Mouse (Mus musculus): ENCODE measurements at regions not wholly inside any gene's neighbourhood (a gene's known extent, or its start where the extent isn't known, plus 50 kb on each side); places are given as distances from the start of the nearest gene placed in this dataset.
A peak's percentile ranks its signal among the peaks of the same experiment; 100 is the strongest.

- no peak for DNase-seq
- intact Hi-C loops (cut with DNase I): no loop called here
These were observed 155.4 kb upstream of the Zc3h12c start for GRCm38 (mm10) chr9:52323757-52324156.

GRCm38 (mm10) chr9:52323226-52323625 lies 154.9 kb upstream of the Zc3h12c start:
- no peak for DNase-seq
- intact Hi-C loops (cut with DNase I): no loop called here

- no peak for DNase-seq
- intact Hi-C loops (cut with DNase I): no loop called here
These were observed 133.1 kb upstream of the Zc3h12c start for GRCm38 (mm10) chr9:52301521-52301920.

GRCm38 (mm10) chr9:52298329-52298728 lies 130.0 kb upstream of the Zc3h12c start:
- peak; percentile 28 for DNase-seq
- intact Hi-C loops (cut with DNase I): loop anchor here (1.0 to 2.0 kb wide), 2 partner anchors 847 to 920 kb away; no protein-coding TSS in a partner anchor

- intact Hi-C loops (cut with DNase I): no loop called here
- no peak for DNase-seq
These were observed 126.3 kb upstream of the Zc3h12c start for GRCm38 (mm10) chr9:52294699-52295098.

- DNase-seq: no peak
These were observed 120.7 kb upstream of the Zc3h12c start for GRCm38 (mm10) chr9:52289069-52289468.

GRCm38 (mm10) chr9:52287761-52288275 lies 119.4 kb upstream of the Zc3h12c start:
- DNase-seq: no peak
- intact Hi-C loops (cut with DNase I): loop anchor here (1.0 to 10.0 kb wide), 6 partner anchors 123 to 311 kb away; partner anchors contain the start of gene Zc3h12c

More at GRCm38 (mm10) chr9:52289069-52289468, 120.7 kb upstream of the Zc3h12c start:
- intact Hi-C loops (cut with DNase I): loop anchor here (5.0 to 10.0 kb wide), 3 partner anchors 124 to 312 kb away; partner anchors contain the start of gene Zc3h12c

GRCm38 (mm10) chr9:52287246-52287651 lies 118.9 kb upstream of the Zc3h12c start:
- intact Hi-C loops (cut with DNase I): loop anchor here (1.0 to 10.0 kb wide), 6 partner anchors 122 to 310 kb away; partner anchors contain the start of gene Zc3h12c
- peak; percentile 55 to 80 for DNase-seq

GRCm38 (mm10) chr9:52286104-52286503 lies 117.7 kb upstream of the Zc3h12c start:
- intact Hi-C loops (cut with DNase I): loop anchor here (2.0 to 10.0 kb wide), 5 partner anchors 121 to 309 kb away; partner anchors contain the start of gene Zc3h12c
- no peak for DNase-seq

- no peak for DNase-seq
- intact Hi-C loops (cut with DNase I): loop anchor here (10.0 kb wide), 1 partner anchor 119 kb away; the partner anchor contains the start of gene Zc3h12c
These were observed 115.2 kb upstream of the Zc3h12c start for GRCm38 (mm10) chr9:52283558-52283957.

- intact Hi-C loops (cut with DNase I): loop anchor here (10.0 kb wide), 1 partner anchor 116 kb away; the partner anchor contains the start of gene Zc3h12c
- peak; percentile 35 to 48 for DNase-seq
These were observed 112.6 kb upstream of the Zc3h12c start for GRCm38 (mm10) chr9:52280995-52281394.

GRCm38 (mm10) chr9:52280556-52280955 lies 112.2 kb upstream of the Zc3h12c start:
- peak; percentile 28 to 44 for DNase-seq
- intact Hi-C loops (cut with DNase I): loop anchor here (10.0 kb wide), 1 partner anchor 116 kb away; the partner anchor contains the start of gene Zc3h12c

GRCm38 (mm10) chr9:52278701-52279023 lies 110.3 kb upstream of the Zc3h12c start:
- intact Hi-C loops (cut with DNase I): no loop called here
- DNase-seq: no peak

GRCm38 (mm10) chr9:52277954-52278700 lies 109.8 kb upstream of the Zc3h12c start:
- intact Hi-C loops (cut with DNase I): no loop called here
- DNase-seq: no peak

GRCm38 (mm10) chr9:52273994-52274393 lies 105.6 kb upstream of the Zc3h12c start:
- DNase-seq: no peak
- intact Hi-C loops (cut with DNase I): no loop called here

GRCm38 (mm10) chr9:52272668-52273067 lies 104.3 kb upstream of the Zc3h12c start:
- intact Hi-C loops (cut with DNase I): no loop called here
- DNase-seq: no peak

GRCm38 (mm10) chr9:52271345-52272116 lies 103.2 kb upstream of the Zc3h12c start:
- intact Hi-C loops (cut with DNase I): no loop called here
- no peak for DNase-seq

GRCm38 (mm10) chr9:52261538-52261937 lies 93.2 kb upstream of the Zc3h12c start:
- DNase-seq: no peak
- intact Hi-C loops (cut with DNase I): no loop called here

- no peak for DNase-seq
- intact Hi-C loops (cut with DNase I): no loop called here
These were observed 91.1 kb upstream of the Zc3h12c start for GRCm38 (mm10) chr9:52259459-52259858.

GRCm38 (mm10) chr9:52255692-52256091 lies 87.3 kb upstream of the Zc3h12c start:
- no peak for DNase-seq
- intact Hi-C loops (cut with DNase I): no loop called here

GRCm38 (mm10) chr9:52254475-52254874 lies 86.1 kb upstream of the Zc3h12c start:
- DNase-seq: no peak
- intact Hi-C loops (cut with DNase I): no loop called here
